Mouse (Mus musculus) MN1 (cell line): Measurements from ENCODE around the gene Zfp472.
"Not testable (repeated sequence)": the region's sequence is repeated elsewhere in the genome, so short reads cannot be mapped to it uniquely, and the experiment has no call there.

Experiments used
- DNase-seq: peaks from one replicate; pipeline ENCODE4 v3.0.0-alpha.2; 2016; ENCODE audit warnings: low spot score

The Zfp472 gene

GRCm38 (mm10) chr17:33008337-33008736 is 42.7 kb downstream of the Zfp472 start:
- DNase-seq, result no peak

GRCm38 (mm10) chr17:33020434-33020833 is 54.8 kb downstream of the Zfp472 start:
- not testable (repeated sequence) for DNase-seq
